Mouse (Mus musculus) urinary bladder, postnatal 0 days (tissue): Measurements from ENCODE around the gene Ddx49. TPM values are rescaled to one million over a fixed set of nuclear protein-coding genes. Genes with fewer than 3 reads are reported as not detected.

Experiments
- polyA plus RNA-seq: library from polyadenylated mRNA; unstranded; fragments of >200 nt; fragmentation: Nextera tagmentation; extraction: Ambion mirVana; gene quantifications from 2 replicates; pipeline ENCODE4 v1.2.1, GENCODE M21; 2015

Gene Ddx49
- polyA plus RNA-seq, result 27.6 and 29.6 TPM in 2 replicates

GRCm38 (mm10) chr8:70302358-70302890, at the start of gene Ddx49, which contains the start of gene Cope:
Gene Ddx49 (minus strand): TSS chr8:70302489.
Gene Cope (plus strand): TSS chr8:70302518.

GRCm38 (mm10) chr8:70329124-70329834, 27.0 kb upstream of the Ddx49 start, which contains the start of gene Gdf1:
Gene Gdf1 (plus strand): TSS chr8:70329817.

GRCm38 (mm10) chr8:70315624-70316510, 13.6 kb upstream of the Ddx49 start, which contains the start of gene Cers1:
Gene Cers1 (plus strand): TSS chr8:70315775.

GRCm38 (mm10) chr8:70282603-70283135, 19.6 kb downstream of the Ddx49 start, which contains the start of gene Homer3:
Gene Homer3 (plus strand): TSS chr8:70282827.

Other genes with a start within 250 kb of the Ddx49 start
- gene Tm6sf2, start 229.6 kb downstream of the Ddx49 start, polyA plus RNA-seq, result 0.14 TPM in 1 of 2 replicates, not detected in the other
- gene Hapln4, start 219.0 kb downstream of the Ddx49 start, polyA plus RNA-seq, result 0.04 TPM in 2 replicates
- 0.10 and 0.16 TPM in 2 replicates for gene Ncan, start 181.6 kb downstream of the Ddx49 start, polyA plus RNA-seq
- gene Nr2c2ap, start 171.2 kb downstream of the Ddx49 start, polyA plus RNA-seq, result 29.3 and 31.3 TPM in 2 replicates
- gene Rfxank, start 163.3 kb downstream of the Ddx49 start, polyA plus RNA-seq, result 7.5 and 7.9 TPM in 2 replicates
- gene Borcs8, start 163.0 kb downstream of the Ddx49 start, polyA plus RNA-seq, result 30.9 and 33.6 TPM in 2 replicates
- 0.24 and 0.37 TPM in 2 replicates for gene Mef2b, start 162.8 kb downstream of the Ddx49 start, polyA plus RNA-seq
- 38.0 and 43.3 TPM in 2 replicates for gene Tmem161a, start 130.1 kb downstream of the Ddx49 start, polyA plus RNA-seq
- 2.6 and 2.7 TPM in 2 replicates for gene Slc25a42, start 90.2 kb downstream of the Ddx49 start, polyA plus RNA-seq
- 11.8 and 12.9 TPM in 2 replicates for gene Sugp2, start 68.3 kb downstream of the Ddx49 start, polyA plus RNA-seq
- gene Armc6, start 68.0 kb downstream of the Ddx49 start, polyA plus RNA-seq, result 13.7 and 14.2 TPM in 2 replicates
- gene Homer3, start 19.7 kb downstream of the Ddx49 start, polyA plus RNA-seq, result 17.3 and 19.4 TPM in 2 replicates
- 272 and 328 TPM in 2 replicates for gene Cope, start within 50 bp of the Ddx49 start, polyA plus RNA-seq
- gene Cers1, start 13.3 kb upstream of the Ddx49 start, polyA plus RNA-seq, result 0.99 and 1.0 TPM in 2 replicates
- gene Gdf1, start 27.3 kb upstream of the Ddx49 start, polyA plus RNA-seq, result 0.39 and 0.50 TPM in 2 replicates
- gene Upf1, start 50.8 kb upstream of the Ddx49 start, polyA plus RNA-seq, result 8.0 and 8.6 TPM in 2 replicates
- 0.15 and 0.18 TPM in 2 replicates for gene Comp, start 71.1 kb upstream of the Ddx49 start, polyA plus RNA-seq
- 7.8 and 8.3 TPM in 2 replicates for gene Crtc1, start 137.1 kb upstream of the Ddx49 start, polyA plus RNA-seq
- gene Klhl26, start 174.5 kb upstream of the Ddx49 start, polyA plus RNA-seq, result 17.0 and 18.6 TPM in 2 replicates
- not detected in 2 replicates for gene Tmem59l, start 184.9 kb upstream of the Ddx49 start, polyA plus RNA-seq
- 0.36 and 0.42 TPM in 2 replicates for gene Crlf1, start 190.7 kb upstream of the Ddx49 start, polyA plus RNA-seq
- 113 and 116 TPM in 2 replicates for gene Rex1bd, start 204.3 kb upstream of the Ddx49 start, polyA plus RNA-seq
- gene Uba52, start 208.3 kb upstream of the Ddx49 start, polyA plus RNA-seq, result 768 and 841 TPM in 2 replicates
- gene Fkbp8, start 225.2 kb upstream of the Ddx49 start, polyA plus RNA-seq, result 200 and 204 TPM in 2 replicates
- 53.9 and 54.6 TPM in 2 replicates for gene Kxd1, start 225.5 kb upstream of the Ddx49 start, polyA plus RNA-seq
- gene Ell, start 237.0 kb upstream of the Ddx49 start, polyA plus RNA-seq, result 11.7 and 12.5 TPM in 2 replicates